Mouse (Mus musculus) layer of hippocampus, adult 2 months (tissue): Measurements from ENCODE around the gene Slc8b1. TPM values are rescaled to one million over a fixed set of nuclear protein-coding genes. Genes with fewer than 3 reads are reported as not detected.

Experiments
- DNase-seq, 2 experiments: peaks; one replicate each; pipeline ENCODE4 v3.0.0; 2022; ENCODE audit warnings: low spot score in 2 of 2
- H3K27ac ChIP-seq: fragments of 200-600 bp; 2 replicates; pipeline ENCODE4 v1.8.1; 2022
- H3K4me3 ChIP-seq: fragments of 200-600 bp; 2 replicates; pipeline ENCODE4 v1.8.1; 2022; ENCODE audit warnings: mild to moderate bottlenecking
- CTCF ChIP-seq: fragments of 200-600 bp; conservative IDR thresholded peaks from 2 replicates; pipeline ENCODE4 v1.8.1; 2022; ENCODE audit warnings: antibody characterized with exemption, mild to moderate bottlenecking, moderate library complexity
- total RNA-seq, 2 experiments: library from RNA; stranded (reverse); gene quantifications; 2 replicates each; pipeline ENCODE4 v1.2.3; 2021

Gene Slc8b1
- total RNA-seq, 2 experiments from 2014 or later, result 8.7 to 12.1 TPM

- H3K27ac ChIP-seq, result peak overlapping the region; percentile 90
- peak overlapping the region; percentile 97 for H3K4me3 ChIP-seq
- peak; percentile 58 to 62 for DNase-seq
- TF ChIP-seq CTCF, result no peak
Measured at GRCm38 (mm10) chr5:120502147-120502621, 8.8 kb upstream of the Slc8b1 start.

GRCm38 (mm10) chr5:120502675-120503143, 8.3 kb upstream of the Slc8b1 start:
- no peak for DNase-seq
- Histone ChIP-seq H3K4me3 (peak overlapping the region; percentile 97), H3K27ac (peak overlapping the region; percentile 90)
- TF ChIP-seq CTCF, result no peak

- DNase-seq, result peak; percentile 75 to 77
- TF ChIP-seq CTCF, result no peak
- Histone ChIP-seq H3K4me3 (peak within 1 kb of the TSS; percentile 97), H3K27ac (peak within 1 kb of the TSS; percentile 90)
Measured at GRCm38 (mm10) chr5:120503144-120503795, 7.7 kb upstream of the Slc8b1 start, which contains the start of gene Plbd2. Gene Plbd2, minus strand, starts transcription at chr5:120503625.

GRCm38 (mm10) chr5:120505368-120505767, 5.6 kb upstream of the Slc8b1 start:
- DNase-seq, result peak; percentile 45 to 75
- H3K27ac ChIP-seq, result no peak overlapping the region
- peak overlapping the region; percentile 13; the same call in 1 of the 2 replicates for H3K4me3 ChIP-seq
- TF ChIP-seq CTCF, result peak; percentile 98

- no peak for DNase-seq
- TF ChIP-seq CTCF, result no peak
- no peak overlapping the region for H3K4me3 ChIP-seq
- no peak overlapping the region for H3K27ac ChIP-seq
Measured at GRCm38 (mm10) chr5:120505781-120506180, 5.2 kb upstream of the Slc8b1 start.

- DNase-seq, result no peak
- no peak for TF ChIP-seq CTCF
- no peak overlapping the region for H3K27ac ChIP-seq
- no peak overlapping the region for H3K4me3 ChIP-seq
Measured at GRCm38 (mm10) chr5:120506490-120506889, 4.5 kb upstream of the Slc8b1 start.

- H3K4me3 ChIP-seq, result no peak overlapping the region
- no peak for DNase-seq
- TF ChIP-seq CTCF, result no peak
Measured at GRCm38 (mm10) chr5:120507311-120507710, 3.7 kb upstream of the Slc8b1 start.

GRCm38 (mm10) chr5:120511643-120512220, 764 bp downstream of the Slc8b1 start:
- DNase-seq, result no peak
- peak overlapping the region; percentile 87 for H3K27ac ChIP-seq
- TF ChIP-seq CTCF, result no peak
- H3K4me3 ChIP-seq, result peak overlapping the region; percentile 72

More at GRCm38 (mm10) chr5:120507311-120507710, 3.7 kb upstream of the Slc8b1 start:
- H3K27ac ChIP-seq, result no peak overlapping the region

GRCm38 (mm10) chr5:120512911-120513555, 2.1 kb downstream of the Slc8b1 start:
- no peak for DNase-seq
- TF ChIP-seq CTCF, result no peak
- no peak overlapping the region for H3K4me3 ChIP-seq
- no peak overlapping the region for H3K27ac ChIP-seq

GRCm38 (mm10) chr5:120514031-120514677, 3.2 kb downstream of the Slc8b1 start:
- DNase-seq, result no peak

GRCm38 (mm10) chr5:120514754-120515153, 3.8 kb downstream of the Slc8b1 start:
- H3K27ac ChIP-seq, result peak overlapping the region; percentile 32; the same call in 1 of the 2 replicates
- no peak for TF ChIP-seq CTCF
- no peak overlapping the region for H3K4me3 ChIP-seq
- DNase-seq, result no peak

More at GRCm38 (mm10) chr5:120514031-120514677, 3.2 kb downstream of the Slc8b1 start:
- no peak overlapping the region for H3K27ac ChIP-seq
- no peak overlapping the region for H3K4me3 ChIP-seq
- TF ChIP-seq CTCF, result no peak

- TF ChIP-seq CTCF, result 0 out of 2 replicates have a peak, but pooled peaks have one; percentile 14
- no peak overlapping the region; the same call in 1 of the 2 replicates for H3K27ac ChIP-seq
- DNase-seq, result no peak
- no peak overlapping the region for H3K4me3 ChIP-seq
Measured at GRCm38 (mm10) chr5:120515451-120515850, 4.5 kb downstream of the Slc8b1 start.
